Mouse (Mus musculus) liver, postnatal 0 days (tissue): ENCODE data around the gene Clp1.

Experiments
- CTCF ChIP-seq: sonication (generic); IDR thresholded peaks from 2 replicates; pipeline ENCODE4 v1.5.1; 2016; ENCODE audit warnings: antibody characterized with exemption, low read depth
- EP300 ChIP-seq: IDR thresholded peaks from 2 replicates; pipeline ENCODE4 v1.6.1; 2016; ENCODE audit warnings: antibody characterized with exemption, low read depth, mild to moderate bottlenecking

GRCm38 (mm10) chr2:84690050-84690449, 37.1 kb downstream of the Clp1 start:
- TF ChIP-seq CTCF, result no peak
- no peak for TF ChIP-seq EP300
